Mouse (Mus musculus) small intestine, adult 2 months (tissue): ENCODE data around the gene Golph3. TPM values are rescaled to one million over a fixed set of nuclear protein-coding genes. Genes with fewer than 3 reads are reported as not detected.
A peak's percentile ranks its signal among the peaks of the same experiment; 100 is the strongest.

Experiments used
- H3K27ac ChIP-seq: fragments of 200-500 bp; 2 replicates; pipeline ENCODE4 v1.5.1; 2012; ENCODE audit warnings: low read depth, low read length, control low read depth, inconsistent platforms; ENCODE audit not compliant: insufficient read depth
- H3K27me3 ChIP-seq: fragments of 200-500 bp; 2 replicates; pipeline ENCODE4 v1.6.1; 2012; ENCODE audit warnings: mild to moderate bottlenecking, moderate library complexity, low read length, inconsistent platforms; ENCODE audit not compliant: control insufficient read depth, insufficient read depth
- H3K36me3 ChIP-seq: fragments of 200-500 bp; 2 replicates; pipeline ENCODE4 v1.6.1; 2012; ENCODE audit warnings: mild to moderate bottlenecking, low read length, control low read depth, inconsistent platforms; ENCODE audit not compliant: control insufficient read depth, insufficient read depth
- H3K4me1 ChIP-seq: fragments of 200-500 bp; 2 replicates; pipeline ENCODE4 v1.6.1; 2012; ENCODE audit warnings: low read length, inconsistent platforms, mixed read lengths; ENCODE audit not compliant: control insufficient read depth, insufficient read depth, insufficient read length
- H3K4me3 ChIP-seq: fragments of 200-500 bp; 2 replicates; pipeline ENCODE4 v1.5.1; 2012; ENCODE audit warnings: low read depth, mild to moderate bottlenecking, control low read depth, inconsistent platforms, low read length, moderate library complexity
- CTCF ChIP-seq: fragments of 200-500 bp; IDR thresholded peaks from 2 replicates; pipeline ENCODE4 v1.5.1; 2012; ENCODE audit warnings: low read depth, mild to moderate bottlenecking, control low read depth, inconsistent platforms, low read length, moderate library complexity, mixed read lengths; ENCODE audit not compliant: insufficient replicate concordance, insufficient read length; ENCODE audit errors: extremely low read depth
- POLR2A ChIP-seq: fragments of 200-500 bp; IDR thresholded peaks from 2 replicates; pipeline ENCODE4 v1.6.1; 2012; ENCODE audit warnings: low read depth, mild to moderate bottlenecking, control low read depth, inconsistent platforms, low read length, moderate library complexity
- WGBS: fragments of 180-500 bp; shearing (Covaris S2); methylation state at CpG from one replicate; pipeline ENCODE4 v1.1.7; 2018; 5-methylcytosine and 5-hydroxymethylcytosine counted together
- polyA plus RNA-seq: library from polyadenylated mRNA; depleted of rRNA; stranded (reverse); fragments of >200 nt; gene quantifications from 2 replicates; pipeline ENCODE4 v1.2.3, GENCODE M21; 2012

Gene Golph3
- polyA plus RNA-seq, 1 experiment = 103 TPM

DNA sequence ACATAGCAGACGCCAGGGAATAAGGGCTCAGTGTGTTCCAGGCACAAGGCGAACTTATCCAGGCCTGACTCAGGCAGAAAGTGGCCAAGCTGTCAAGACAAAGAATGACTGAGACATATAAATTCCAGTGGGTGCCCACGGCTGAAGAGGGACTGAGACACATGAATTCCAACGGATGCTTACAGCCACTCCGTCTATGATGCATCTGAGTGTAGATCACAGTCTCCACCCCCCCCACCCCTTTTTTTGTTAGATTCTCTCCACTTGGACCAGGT is 35.8 kb upstream of the Golph3 start:
- no peak for TF ChIP-seq CTCF
- no peak for TF ChIP-seq POLR2A
- WGBS = 75% methylated on average over 5 of the region's 5 CpGs
- Histone ChIP-seq H3K4me3 (no peak overlapping the region), H3K36me3 (no peaks in the 10 kb centered on the region), H3K27me3 (no peaks in the 10 kb centered on the region), H3K27ac (no peak overlapping the region), H3K4me1 (no peaks in the 10 kb centered on the region)

DNA sequence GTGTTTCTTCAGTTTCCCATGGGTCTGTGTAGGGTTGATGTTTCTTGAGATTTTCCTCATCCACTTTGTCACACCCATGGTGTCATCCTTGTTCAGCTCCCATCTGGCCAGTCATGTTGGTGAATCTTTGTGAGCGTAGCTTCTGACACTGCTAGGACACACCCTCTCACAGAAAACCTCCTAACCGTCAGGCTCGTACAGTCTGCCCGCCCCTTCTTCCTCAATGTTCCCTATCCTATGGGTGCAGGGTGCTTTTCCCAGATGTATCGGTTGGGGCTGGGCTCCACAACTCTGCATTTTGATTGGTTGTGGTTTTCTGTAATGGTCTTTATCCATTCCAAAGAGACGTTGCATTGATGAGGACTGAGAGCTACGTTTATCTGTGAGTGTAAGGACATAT is 30.9 kb upstream of the Golph3 start:
- Histone ChIP-seq H3K4me1 (no peaks in the 10 kb centered on the region; the same call in 1 of the 2 replicates), H3K27me3 (no peaks in the 10 kb centered on the region), H3K36me3 (no peaks in the 10 kb centered on the region), H3K4me3 (no peak overlapping the region), H3K27ac (no peak overlapping the region)
- no peak for TF ChIP-seq CTCF
- no peak for TF ChIP-seq POLR2A
- WGBS = 88% methylated on average over 7 of the region's 7 CpGs

DNA sequence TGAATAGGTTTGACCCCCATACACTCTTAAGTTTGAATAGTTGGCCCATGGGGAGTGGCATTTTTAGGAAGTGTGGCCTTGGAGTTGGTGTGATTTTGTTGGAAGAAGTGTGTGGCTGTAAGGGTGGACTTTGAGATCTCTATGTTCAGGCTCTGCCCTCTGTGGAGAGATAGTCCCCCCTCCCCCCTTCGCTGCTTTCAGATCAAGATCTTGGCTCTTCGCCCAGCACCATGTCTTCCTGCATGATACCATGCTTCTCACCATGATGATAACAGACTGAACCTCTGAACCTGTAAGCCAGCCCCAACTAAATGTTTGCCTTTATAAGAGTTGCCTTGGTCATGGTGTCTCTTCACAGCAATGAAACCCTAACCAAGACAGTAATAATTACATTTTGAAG is 29.5 kb upstream of the Golph3 start:
- WGBS = 49% methylated on average over 2 of the region's 2 CpGs
- Histone ChIP-seq H3K27ac (no peak overlapping the region), H3K4me3 (no peak overlapping the region), H3K27me3 (no peaks in the 10 kb centered on the region), H3K36me3 (no peaks in the 10 kb centered on the region), H3K4me1 (no peaks in the 10 kb centered on the region; the same call in 1 of the 2 replicates)
- no peak for TF ChIP-seq CTCF
- no peak for TF ChIP-seq POLR2A

DNA sequence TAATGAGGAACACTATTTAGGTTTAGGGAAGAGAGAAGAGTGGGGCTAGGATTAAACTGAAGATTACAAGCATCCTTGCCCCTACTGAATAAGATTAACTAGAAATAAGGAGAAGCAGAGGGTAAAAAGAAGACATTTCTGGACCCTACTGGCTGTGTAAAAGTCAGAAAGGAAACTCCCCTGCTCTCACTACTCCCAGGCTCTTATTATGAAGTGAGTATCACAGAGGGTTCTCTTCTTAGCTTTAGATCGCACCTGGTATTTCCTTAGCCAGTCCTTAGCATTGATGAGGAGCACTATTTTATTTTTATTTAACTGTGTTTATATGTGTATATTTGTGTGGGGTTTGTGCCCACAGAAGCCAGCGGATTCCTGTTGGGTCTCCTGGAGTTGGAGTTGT is 25.0 kb upstream of the Golph3 start:
- Histone ChIP-seq H3K27me3 (no peaks in the 10 kb centered on the region), H3K27ac (no peak overlapping the region), H3K36me3 (no peaks in the 10 kb centered on the region), H3K4me1 (no peaks in the 10 kb centered on the region; the same call in 1 of the 2 replicates), H3K4me3 (no peak overlapping the region)
- WGBS = 73% methylated on average over 2 of the region's 2 CpGs
- TF ChIP-seq POLR2A (no peak), CTCF (no peak)

DNA sequence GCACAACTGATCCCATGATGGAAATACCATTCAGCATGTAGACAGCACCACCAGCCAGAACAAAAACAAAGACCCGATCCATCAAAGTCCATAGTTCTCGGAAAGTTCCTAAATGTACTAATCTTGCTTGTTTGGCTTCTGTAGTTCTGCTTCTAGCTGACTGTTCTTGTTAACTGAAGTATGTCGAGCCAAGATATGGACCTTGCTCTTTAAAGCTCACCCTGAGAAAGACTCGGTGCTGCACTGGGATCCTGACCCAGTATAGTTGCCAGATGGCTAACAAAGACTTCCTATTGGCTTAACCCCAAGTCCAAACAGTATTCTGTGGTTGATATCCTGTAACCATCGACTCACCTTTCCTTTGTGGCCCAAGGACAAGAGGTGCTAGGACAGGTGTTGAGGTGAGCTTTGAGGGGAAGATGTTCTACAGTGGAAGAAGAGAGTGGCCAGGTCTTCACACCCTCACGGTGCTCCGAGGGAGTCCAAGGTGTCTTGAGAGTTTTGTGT is 23.0 kb upstream of the Golph3 start:
- H3K36me3 ChIP-seq = no peaks in the 10 kb centered on the region
- no peaks in the 10 kb centered on the region for H3K4me1 ChIP-seq
- no peak for TF ChIP-seq CTCF
- TF ChIP-seq POLR2A = no peak
- H3K4me3 ChIP-seq = no peak overlapping the region
- WGBS = 55% methylated on average over 7 of the region's 7 CpGs
- H3K27ac ChIP-seq = no peak overlapping the region
- no peaks in the 10 kb centered on the region for H3K27me3 ChIP-seq

DNA sequence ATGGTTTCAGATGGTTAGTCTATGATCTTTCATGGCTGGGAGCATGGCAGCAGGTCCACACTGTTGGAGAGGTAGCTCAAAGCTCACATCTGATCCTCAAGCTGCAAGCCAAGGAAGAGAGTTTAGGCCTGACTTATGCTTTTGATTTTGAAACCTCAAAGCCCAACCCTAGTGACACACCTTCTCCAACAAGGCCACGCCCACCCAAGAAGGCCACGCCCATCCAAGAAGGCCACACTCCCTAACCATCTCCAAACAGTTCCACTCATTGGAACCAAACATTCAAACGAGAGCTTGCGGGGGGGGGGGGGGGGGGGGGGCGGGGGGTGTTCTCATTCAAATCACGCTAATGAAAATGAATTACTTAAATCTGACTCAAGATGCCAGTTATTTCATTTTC is 19.5 kb upstream of the Golph3 start:
- no peak for TF ChIP-seq CTCF
- TF ChIP-seq POLR2A = no peak
- Histone ChIP-seq H3K36me3 (no peaks in the 10 kb centered on the region), H3K27ac (no peak overlapping the region), H3K4me3 (no peak overlapping the region), H3K4me1 (peaks cover 3% of the 10 kb centered on the region; the same call in 1 of the 2 replicates), H3K27me3 (no peaks in the 10 kb centered on the region)
- 67% methylated on average over 6 of the region's 6 CpGs for WGBS

DNA sequence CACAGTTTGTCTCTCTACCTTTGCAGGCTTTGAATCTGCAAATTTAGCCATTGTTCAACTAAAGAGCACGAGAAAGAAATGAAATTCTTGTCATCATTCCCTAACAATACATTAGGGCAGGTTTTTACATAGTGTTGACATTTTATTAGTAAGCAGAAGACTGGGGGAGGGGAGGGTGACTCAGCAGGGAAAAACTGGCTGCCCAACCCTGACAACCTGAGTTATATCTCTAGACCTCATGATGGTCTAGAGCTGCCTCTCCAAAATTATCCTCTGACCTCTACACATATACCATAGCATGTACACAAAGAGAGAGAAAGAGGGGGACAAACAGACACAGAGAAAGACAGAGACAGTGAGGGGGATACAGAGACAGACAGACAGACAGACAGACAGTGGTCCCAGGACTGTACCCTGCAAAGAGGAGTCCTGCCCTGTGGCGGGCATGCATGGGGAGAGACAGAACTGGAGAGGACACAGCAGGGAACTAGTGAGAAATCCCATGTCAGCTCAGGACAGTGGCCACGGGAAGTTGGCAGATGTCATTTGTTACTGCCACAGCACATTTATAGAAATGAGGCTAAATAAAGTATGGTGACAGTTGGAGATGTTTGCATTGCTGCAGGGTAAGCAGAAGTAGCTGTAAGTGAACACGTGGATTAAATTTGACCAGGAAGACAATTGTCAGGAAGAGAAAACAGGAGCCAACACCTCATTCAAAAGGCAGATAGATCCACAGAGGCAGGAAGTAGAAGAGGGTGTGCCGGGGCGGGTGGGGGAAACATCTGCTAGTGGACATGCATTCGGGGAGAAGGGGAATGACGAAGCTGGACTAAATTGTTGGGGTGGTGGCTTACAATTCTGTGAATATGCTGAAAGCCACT is 14.8 kb upstream of the Golph3 start:
- 21% methylated on average over 8 of the region's 8 CpGs for WGBS
- Histone ChIP-seq H3K4me1 (peaks cover 3% of the 10 kb centered on the region; the same call in 1 of the 2 replicates), H3K4me3 (no peak overlapping the region), H3K27ac (peak overlapping the region; percentile 55), H3K36me3 (no peaks in the 10 kb centered on the region), H3K27me3 (no peaks in the 10 kb centered on the region)
- no peak for TF ChIP-seq POLR2A
- TF ChIP-seq CTCF = no peak
